Mouse (Mus musculus): Measurements from ENCODE around the gene Slc1a3.

Slc1a3 gene

GRCm38 (mm10) chr15:8710146-8711006, at the start of gene Slc1a3:
Gene Slc1a3 (minus strand): TSS chr15:8710764.
- in situ Hi-C loops (cut with MboI, MseI): no loop called here

GRCm38 (mm10) chr15:8759026-8759425, 48.5 kb upstream of the Slc1a3 start:
- in situ Hi-C loops (cut with MboI, MseI): no loop called here

- in situ Hi-C loops (cut with MboI, MseI): no loop called here
Observed at GRCm38 (mm10) chr15:8756441-8756840, 45.9 kb upstream of the Slc1a3 start.

- in situ Hi-C loops (cut with MboI, MseI): no loop called here
Observed at GRCm38 (mm10) chr15:8749762-8750161, 39.2 kb upstream of the Slc1a3 start.

- in situ Hi-C loops (cut with MboI, MseI): no loop called here
Observed at GRCm38 (mm10) chr15:8748771-8749170, 38.2 kb upstream of the Slc1a3 start.

- in situ Hi-C loops (cut with MboI, MseI): no loop called here
Observed at GRCm38 (mm10) chr15:8741593-8741992, 31.0 kb upstream of the Slc1a3 start.

- in situ Hi-C loops (cut with MboI, MseI): no loop called here
Observed at GRCm38 (mm10) chr15:8740724-8741123, 30.2 kb upstream of the Slc1a3 start.

GRCm38 (mm10) chr15:8738156-8738555, 27.6 kb upstream of the Slc1a3 start:
- in situ Hi-C loops (cut with MboI, MseI): no loop called here

- in situ Hi-C loops (cut with MboI, MseI): no loop called here
Observed at GRCm38 (mm10) chr15:8734363-8734739, 23.8 kb upstream of the Slc1a3 start.

GRCm38 (mm10) chr15:8733669-8734362, 23.3 kb upstream of the Slc1a3 start:
- in situ Hi-C loops (cut with MboI, MseI): no loop called here

GRCm38 (mm10) chr15:8728861-8729260, 18.3 kb upstream of the Slc1a3 start:
- in situ Hi-C loops (cut with MboI, MseI): no loop called here

- in situ Hi-C loops (cut with MboI, MseI): no loop called here
Observed at GRCm38 (mm10) chr15:8722386-8723100, 12.0 kb upstream of the Slc1a3 start.

GRCm38 (mm10) chr15:8721746-8722145, 11.2 kb upstream of the Slc1a3 start:
- in situ Hi-C loops (cut with MboI, MseI): no loop called here

GRCm38 (mm10) chr15:8721005-8721404, 10.4 kb upstream of the Slc1a3 start:
- in situ Hi-C loops (cut with MboI, MseI): no loop called here

- in situ Hi-C loops (cut with MboI, MseI): no loop called here
Observed at GRCm38 (mm10) chr15:8718496-8718895, 7.9 kb upstream of the Slc1a3 start.

GRCm38 (mm10) chr15:8717021-8717571, 6.5 kb upstream of the Slc1a3 start:
- in situ Hi-C loops (cut with MboI, MseI): no loop called here

- in situ Hi-C loops (cut with MboI, MseI): no loop called here
Observed at GRCm38 (mm10) chr15:8716330-8716964, 5.9 kb upstream of the Slc1a3 start.

- in situ Hi-C loops (cut with MboI, MseI): no loop called here
Observed at GRCm38 (mm10) chr15:8715666-8716065, 5.1 kb upstream of the Slc1a3 start.

- in situ Hi-C loops (cut with MboI, MseI): no loop called here
Observed at GRCm38 (mm10) chr15:8712433-8712984, 1.9 kb upstream of the Slc1a3 start.

GRCm38 (mm10) chr15:8711630-8712310, 1.2 kb upstream of the Slc1a3 start:
- in situ Hi-C loops (cut with MboI, MseI): no loop called here

GRCm38 (mm10) chr15:8709578-8709977, 986 bp downstream of the Slc1a3 start:
- in situ Hi-C loops (cut with MboI, MseI): no loop called here

Data from T-helper 2 cell (primary cell).